Mouse (Mus musculus) mesoderm, embryonic 11.5 days (tissue): Measurements from ENCODE around the gene Stap2.

Source experiments
- DNase-seq: peaks from one replicate; pipeline ENCODE4 v3.0.0-alpha.2; 2012; ENCODE audit warnings: low read depth, low spot score

Gene Stap2

GRCm38 (mm10) chr17:56007444-56008355 is 2.3 kb upstream of the Stap2 start:
- no peak for DNase-seq

GRCm38 (mm10) chr17:56006956-56007355 is 1.6 kb upstream of the Stap2 start:
- no peak for DNase-seq

GRCm38 (mm10) chr17:56003000-56003399 is 2.4 kb downstream of the Stap2 start:
- DNase-seq = no peak

GRCm38 (mm10) chr17:55999794-56000499 is 5.4 kb downstream of the Stap2 start:
- no peak for DNase-seq

- DNase-seq = no peak
These were observed 9.4 kb downstream of the Stap2 start for GRCm38 (mm10) chr17:55996007-55996406.

- no peak for DNase-seq
These were observed 15.0 kb downstream of the Stap2 start for GRCm38 (mm10) chr17:55990278-55990898.

- peak; percentile 87 for DNase-seq
These were observed 19.1 kb downstream of the Stap2 start, which contains the start of gene Fsd1 for GRCm38 (mm10) chr17:55986030-55986961. Gene Fsd1, plus strand, starts transcription at chr17:55986509.

GRCm38 (mm10) chr17:55977301-55977700 is 28.1 kb downstream of the Stap2 start:
- no peak for DNase-seq

- DNase-seq = peak; percentile 82
These were observed 29.0 kb downstream of the Stap2 start for GRCm38 (mm10) chr17:55976255-55976862.

- DNase-seq = no peak
These were observed 33.9 kb downstream of the Stap2 start for GRCm38 (mm10) chr17:55971453-55971852.

- DNase-seq = peak; percentile 77
These were observed 35.2 kb downstream of the Stap2 start, which contains the start of gene Shd for GRCm38 (mm10) chr17:55969966-55970891. Gene Shd, plus strand, starts transcription at chr17:55970467.

- peak; percentile 77 for DNase-seq
These were observed 35.8 kb downstream of the Stap2 start for GRCm38 (mm10) chr17:55969560-55969959.

- no peak for DNase-seq
These were observed 37.2 kb downstream of the Stap2 start for GRCm38 (mm10) chr17:55968210-55968609.

- DNase-seq = no peak
These were observed 38.2 kb downstream of the Stap2 start for GRCm38 (mm10) chr17:55967186-55967585.

- DNase-seq = no peak
These were observed 40.4 kb downstream of the Stap2 start for GRCm38 (mm10) chr17:55964996-55965395.

- DNase-seq = no peak
These were observed 40.9 kb downstream of the Stap2 start for GRCm38 (mm10) chr17:55964496-55964895.

- DNase-seq = no peak
These were observed 42.2 kb downstream of the Stap2 start for GRCm38 (mm10) chr17:55963171-55963570.

- no peak for DNase-seq
These were observed 43.8 kb downstream of the Stap2 start for GRCm38 (mm10) chr17:55961631-55962030.

GRCm38 (mm10) chr17:55960791-55961190 is 44.6 kb downstream of the Stap2 start:
- no peak for DNase-seq
